Mouse (Mus musculus) layer of hippocampus, adult 11-12 months (tissue): ENCODE measurements around the gene C5ar2.
"Not testable (repeated sequence)": the region's sequence is repeated elsewhere in the genome, so short reads cannot be mapped to it uniquely, and the experiment has no call there.

Source experiments
- DNase-seq: peaks from one replicate; pipeline ENCODE4 v3.0.0; 2022; ENCODE audit warnings: low spot score

C5ar2 gene

GRCm38 (mm10) chr7:16255963-16256362 is 12.0 kb upstream of the C5ar2 start:
- DNase-seq: not testable (repeated sequence)

- DNase-seq: no peak
Observed at GRCm38 (mm10) chr7:16254195-16254594, 10.2 kb upstream of the C5ar2 start.

GRCm38 (mm10) chr7:16250687-16251086 is 6.7 kb upstream of the C5ar2 start:
- no peak for DNase-seq

- DNase-seq: no peak
Observed at GRCm38 (mm10) chr7:16245958-16246357, 2.0 kb upstream of the C5ar2 start.

GRCm38 (mm10) chr7:16242198-16242597 is 1.8 kb downstream of the C5ar2 start:
- DNase-seq: no peak

GRCm38 (mm10) chr7:16241787-16242186 is 2.2 kb downstream of the C5ar2 start:
- no peak for DNase-seq

- DNase-seq: no peak
Observed at GRCm38 (mm10) chr7:16240978-16241303, 3.0 kb downstream of the C5ar2 start.

GRCm38 (mm10) chr7:16240281-16240977 is 3.5 kb downstream of the C5ar2 start:
- DNase-seq: no peak

- DNase-seq: peak; percentile 31
Observed at GRCm38 (mm10) chr7:16239554-16239997, 4.4 kb downstream of the C5ar2 start.

- no peak for DNase-seq
Observed at GRCm38 (mm10) chr7:16229869-16230268, 14.1 kb downstream of the C5ar2 start.

- DNase-seq: peak; percentile 95
Observed at GRCm38 (mm10) chr7:16221582-16222272, 22.2 kb downstream of the C5ar2 start, which contains the start of gene Dhx34. Dhx34 (minus strand) TSS chr7:16222037.

- no peak for DNase-seq
Observed at GRCm38 (mm10) chr7:16213986-16214385, 30.0 kb downstream of the C5ar2 start.

- no peak for DNase-seq
Observed at GRCm38 (mm10) chr7:16213196-16213595, 30.8 kb downstream of the C5ar2 start.

GRCm38 (mm10) chr7:16210862-16211365 is 33.0 kb downstream of the C5ar2 start:
- no peak for DNase-seq

- DNase-seq: no peak
Observed at GRCm38 (mm10) chr7:16208781-16209665, 34.9 kb downstream of the C5ar2 start.

- peak; percentile 72 for DNase-seq
Observed at GRCm38 (mm10) chr7:16207496-16207895, 36.5 kb downstream of the C5ar2 start.

- no peak for DNase-seq
Observed at GRCm38 (mm10) chr7:16207076-16207475, 36.9 kb downstream of the C5ar2 start.

GRCm38 (mm10) chr7:16204791-16205190 is 39.2 kb downstream of the C5ar2 start:
- DNase-seq: no peak

- DNase-seq: no peak
Observed at GRCm38 (mm10) chr7:16203505-16203903, 40.5 kb downstream of the C5ar2 start.

- DNase-seq: no peak
Observed at GRCm38 (mm10) chr7:16202756-16203504, 41.0 kb downstream of the C5ar2 start.

GRCm38 (mm10) chr7:16201136-16201535 is 42.8 kb downstream of the C5ar2 start:
- DNase-seq: no peak

- no peak for DNase-seq
Observed at GRCm38 (mm10) chr7:16198540-16198939, 45.4 kb downstream of the C5ar2 start.
